Mouse (Mus musculus) B cell, adult 2 months (primary cell): ENCODE data around the gene Hmgb4.

Experiments
- DNase-seq, 2 experiments: peaks; one replicate each; pipeline ENCODE4 v3.0.0; 2022

The Hmgb4 gene

GRCm38 (mm10) chr4:128217991-128218595, 42.7 kb downstream of the Hmgb4 start:
- no peak for DNase-seq
